Mouse (Mus musculus): ENCODE measurements around the gene Tnfaip2. TPM values are rescaled to one million over a fixed set of nuclear protein-coding genes. Genes with fewer than 3 reads are reported as not detected.

Tnfaip2 gene
- polyA plus RNA-seq, 1 experiment from 2014 or later = 12.0 TPM

- WGBS = 60% methylated on average over 5 of the region's 5 CpGs
- H3K27me3 ChIP-seq (replicated peaks) = peaks cover 76% of the 10 kb centered on the region
- H3K4me2 ChIP-seq = no peak overlapping the region
- H3K27ac ChIP-seq (ENCODE audit: poor library complexity, severe bottlenecking) = no peak overlapping the region
- no peak for ATAC-seq (ENCODE audit: insufficient number of reproducible peaks, low FRiP score)
- H3K36me3 ChIP-seq = no peaks in the 10 kb centered on the region
- H3K4me3 ChIP-seq = no peak overlapping the region
- 0 out of 2 replicates have a peak, but pooled peaks cover 4% of the 10 kb centered on the region for H3K9me3 ChIP-seq (replicated peaks)
- peaks cover 54% of the 10 kb centered on the region for H3K4me1 ChIP-seq (replicated peaks)
- no peak overlapping the region for H3K9ac ChIP-seq
Observed at GRCm38 (mm10) chr12:111437222-111437900, 4.9 kb upstream of the Tnfaip2 start.

GRCm38 (mm10) chr12:111438850-111439249 is 3.4 kb upstream of the Tnfaip2 start:
- Histone ChIP-seq H3K9ac (no peak overlapping the region), H3K4me2 (no peak overlapping the region), H3K27me3 (replicated peaks) (peaks cover 79% of the 10 kb centered on the region), H3K27ac (ENCODE audit: poor library complexity, severe bottlenecking) (no peak overlapping the region), H3K9me3 (replicated peaks) (0 out of 2 replicates have a peak, but pooled peaks cover 4% of the 10 kb centered on the region), H3K36me3 (no peaks in the 10 kb centered on the region), H3K4me1 (replicated peaks) (peaks cover 54% of the 10 kb centered on the region), H3K4me3 (no peak overlapping the region)
- 80% methylated on average over 6 of the region's 6 CpGs for WGBS
- ATAC-seq (ENCODE audit: insufficient number of reproducible peaks, low FRiP score) = no peak

- Histone ChIP-seq H3K4me2 (no peak overlapping the region), H3K36me3 (no peaks in the 10 kb centered on the region), H3K9me3 (replicated peaks) (0 out of 2 replicates have a peak, but pooled peaks cover 4% of the 10 kb centered on the region), H3K4me3 (no peak overlapping the region), H3K27ac (ENCODE audit: poor library complexity, severe bottlenecking) (no peak overlapping the region), H3K9ac (no peak overlapping the region), H3K27me3 (replicated peaks) (peaks cover 90% of the 10 kb centered on the region), H3K4me1 (replicated peaks) (peaks cover 48% of the 10 kb centered on the region)
- WGBS = 88% methylated on average over 9 of the region's 9 CpGs
- no peak for ATAC-seq (ENCODE audit: insufficient number of reproducible peaks, low FRiP score)
Observed at GRCm38 (mm10) chr12:111440701-111441373, 1.4 kb upstream of the Tnfaip2 start.

- Histone ChIP-seq H3K9me3 (replicated peaks) (0 out of 2 replicates have a peak, but pooled peaks cover 4% of the 10 kb centered on the region), H3K27me3 (replicated peaks) (peaks cover 92% of the 10 kb centered on the region), H3K4me3 (no peak overlapping the region), H3K4me2 (no peak overlapping the region), H3K36me3 (no peaks in the 10 kb centered on the region), H3K9ac (no peak overlapping the region), H3K27ac (ENCODE audit: poor library complexity, severe bottlenecking) (no peak overlapping the region), H3K4me1 (replicated peaks) (peaks cover 46% of the 10 kb centered on the region)
- ATAC-seq (ENCODE audit: insufficient number of reproducible peaks, low FRiP score) = no peak
- WGBS = 63% methylated on average over 3 of the region's 3 CpGs
Observed at GRCm38 (mm10) chr12:111441523-111441922, 746 bp upstream of the Tnfaip2 start.

- Histone ChIP-seq H3K27ac (ENCODE audit: poor library complexity, severe bottlenecking) (no peak overlapping the region), H3K27me3 (replicated peaks) (peaks cover 92% of the 10 kb centered on the region), H3K9me3 (replicated peaks) (0 out of 2 replicates have a peak, but pooled peaks cover 4% of the 10 kb centered on the region), H3K4me2 (peak overlapping the region; percentile 78), H3K4me1 (replicated peaks) (peaks cover 48% of the 10 kb centered on the region), H3K9ac (peak overlapping the region; percentile 54), H3K36me3 (no peaks in the 10 kb centered on the region), H3K4me3 (peak overlapping the region; percentile 49)
- WGBS = 16% methylated on average over 15 of the region's 15 CpGs
- peak; percentile 61 for ATAC-seq (ENCODE audit: insufficient number of reproducible peaks, low FRiP score)
Observed at GRCm38 (mm10) chr12:111443011-111443870, 972 bp downstream of the Tnfaip2 start.

GRCm38 (mm10) chr12:111443921-111444831 is 1.9 kb downstream of the Tnfaip2 start:
- Histone ChIP-seq H3K4me3 (peak overlapping the region; percentile 49), H3K27me3 (replicated peaks) (peaks cover 94% of the 10 kb centered on the region), H3K4me2 (peak overlapping the region; percentile 78), H3K27ac (ENCODE audit: poor library complexity, severe bottlenecking) (no peak overlapping the region), H3K4me1 (replicated peaks) (peaks cover 57% of the 10 kb centered on the region), H3K9ac (no peak overlapping the region), H3K9me3 (replicated peaks) (0 out of 2 replicates have a peak, but pooled peaks cover 4% of the 10 kb centered on the region), H3K36me3 (no peaks in the 10 kb centered on the region)
- WGBS = 36% methylated on average over 10 of the region's 10 CpGs
- no peak for ATAC-seq (ENCODE audit: insufficient number of reproducible peaks, low FRiP score)

GRCm38 (mm10) chr12:111445161-111445889 is 3.1 kb downstream of the Tnfaip2 start:
- Histone ChIP-seq H3K27ac (ENCODE audit: poor library complexity, severe bottlenecking) (no peak overlapping the region), H3K36me3 (no peaks in the 10 kb centered on the region), H3K27me3 (replicated peaks) (peaks cover 98% of the 10 kb centered on the region), H3K4me3 (peak overlapping the region; percentile 25), H3K9ac (peak overlapping the region; percentile 7), H3K4me2 (peak overlapping the region; percentile 53), H3K9me3 (replicated peaks) (no peaks in the 10 kb centered on the region), H3K4me1 (replicated peaks) (peaks cover 69% of the 10 kb centered on the region)
- no peak for ATAC-seq (ENCODE audit: insufficient number of reproducible peaks, low FRiP score)
- 7% methylated on average over 52 of the region's 52 CpGs for WGBS

- 18% methylated on average over 27 of the region's 27 CpGs for WGBS
- ATAC-seq (ENCODE audit: insufficient number of reproducible peaks, low FRiP score) = no peak
- Histone ChIP-seq H3K9me3 (replicated peaks) (no peaks in the 10 kb centered on the region), H3K4me1 (replicated peaks) (peaks cover 75% of the 10 kb centered on the region), H3K36me3 (no peaks in the 10 kb centered on the region), H3K27ac (ENCODE audit: poor library complexity, severe bottlenecking) (no peak overlapping the region), H3K27me3 (replicated peaks) (peaks cover 99% of the 10 kb centered on the region), H3K4me3 (peak overlapping the region; percentile 25), H3K9ac (peak overlapping the region; percentile 7), H3K4me2 (peak overlapping the region; percentile 53)
Observed at GRCm38 (mm10) chr12:111445890-111446613, 3.8 kb downstream of the Tnfaip2 start.

GRCm38 (mm10) chr12:111446745-111447144 is 4.5 kb downstream of the Tnfaip2 start:
- no peak overlapping the region for H3K9ac ChIP-seq
- ATAC-seq (ENCODE audit: insufficient number of reproducible peaks, low FRiP score) = no peak
- H3K9me3 ChIP-seq (replicated peaks) = no peaks in the 10 kb centered on the region
- peaks cover 99% of the 10 kb centered on the region for H3K27me3 ChIP-seq (replicated peaks)
- H3K4me2 ChIP-seq = no peak overlapping the region
- no peaks in the 10 kb centered on the region for H3K36me3 ChIP-seq
- H3K4me1 ChIP-seq (replicated peaks) = peaks cover 75% of the 10 kb centered on the region
- no peak overlapping the region for H3K4me3 ChIP-seq
- WGBS = 34% methylated on average over 5 of the region's 5 CpGs
- H3K27ac ChIP-seq (ENCODE audit: poor library complexity, severe bottlenecking) = no peak overlapping the region
